Mouse (Mus musculus) E14TG2a.4 (cell line): ENCODE results near the gene Trim41.

Experiments
- CTCF ChIP-seq: conservative IDR thresholded peaks from 2 replicates; pipeline ENCODE4 v1.5.1; 2014; ENCODE audit warnings: low read length
- NANOG ChIP-seq: IDR thresholded peaks from 2 replicates; pipeline ENCODE4 v1.6.1; 2014; ENCODE audit warnings: borderline replicate concordance, low read length, mixed read lengths
- POU5F1 ChIP-seq: IDR thresholded peaks from 2 replicates; pipeline ENCODE4 v1.6.1; 2014; ENCODE audit warnings: low read length, borderline replicate concordance

- TF ChIP-seq CTCF (no peak), POU5F1 (no peak), NANOG (no peak)
These were observed 35.0 kb upstream of the Trim41 start for GRCm38 (mm10) chr11:48852190-48852589.
